Mouse (Mus musculus) megakaryocyte-erythroid progenitor cell, adult 5-6 weeks (primary cell): Measurements from ENCODE around the gene Gm20671. TPM values are rescaled to one million over a fixed set of nuclear protein-coding genes. Genes with fewer than 3 reads are reported as not detected.

Source experiments
- ATAC-seq: replicated peaks from 2 replicates; pipeline ENCODE4 v1.8.0; 2016; ENCODE audit warnings: mild to moderate bottlenecking, inconsistent platforms; ENCODE audit not compliant: severe bottlenecking, poor library complexity, low FRiP score, low TSS enrichment
- total RNA-seq, 2 experiments: library from RNA; stranded (forward) in 1 of 2; stranded (reverse) in 1 of 2; fragments of 200-1000, 215-1000 nt in 1 of 2; fragments of >200 nt in 1 of 2; fragmentation: Nextera tagmentation in 1 of 2; gene quantifications; 2 replicates each; pipeline ENCODE4 v1.2.3; 2014 to 2017

Gene Gm20671
- total RNA-seq, 2 experiments from 2014 or later, result 4.5 TPM; not detected in 1

- ATAC-seq, result no peak
Observed at GRCm38 (mm10) chr5:32706226-32706780, 120.6 kb downstream of the Gm20671 start.

- ATAC-seq, result no peak
Observed at GRCm38 (mm10) chr5:32697208-32697867, 129.6 kb downstream of the Gm20671 start.

GRCm38 (mm10) chr5:32693411-32693810, 133.5 kb downstream of the Gm20671 start:
- ATAC-seq, result no peak

Other genes starting within 250 kb of the Gm20671 start
- gene Yes1, start 215.9 kb downstream of the Gm20671 start, total RNA-seq (2014; fragmentation: Nextera tagmentation), result 0.22 TPM in 1 of 2 replicates, not detected in the other
- 0.08 and 0.23 TPM in 2 replicates for gene Yes1, start 215.9 kb downstream of the Gm20671 start, total RNA-seq (2017)
- gene Pisd, start 41.5 kb downstream of the Gm20671 start, total RNA-seq (2014; fragmentation: Nextera tagmentation), result 22.8 and 23.1 TPM in 2 replicates
- gene Pisd, start 41.5 kb downstream of the Gm20671 start, total RNA-seq (2017), result 10.9 and 17.8 TPM in 2 replicates
- 45.5 and 63.9 TPM in 2 replicates for gene Prr14l, start 27.1 kb upstream of the Gm20671 start, total RNA-seq (2014; fragmentation: Nextera tagmentation)
- 56.5 and 63.8 TPM in 2 replicates for gene Prr14l, start 27.1 kb upstream of the Gm20671 start, total RNA-seq (2017)
- 15.7 and 28.8 TPM in 2 replicates for gene Depdc5, start 36.6 kb upstream of the Gm20671 start, total RNA-seq (2014; fragmentation: Nextera tagmentation)
- 19.4 and 21.3 TPM in 2 replicates for gene Depdc5, start 36.6 kb upstream of the Gm20671 start, total RNA-seq (2017)
- gene Ywhah, start 191.7 kb upstream of the Gm20671 start, total RNA-seq (2014; fragmentation: Nextera tagmentation), result 240 and 310 TPM in 2 replicates
- gene Ywhah, start 191.7 kb upstream of the Gm20671 start, total RNA-seq (2017), result 135 and 160 TPM in 2 replicates